Mouse (Mus musculus) testis, postnatal 14 days (tissue): Measurements from ENCODE around the gene F13a1.

Source experiments
- DNase-seq: peaks from one replicate; pipeline ENCODE4 v3.0.0; 2021; ENCODE audit warnings: low spot score

Gene F13a1

DNA sequence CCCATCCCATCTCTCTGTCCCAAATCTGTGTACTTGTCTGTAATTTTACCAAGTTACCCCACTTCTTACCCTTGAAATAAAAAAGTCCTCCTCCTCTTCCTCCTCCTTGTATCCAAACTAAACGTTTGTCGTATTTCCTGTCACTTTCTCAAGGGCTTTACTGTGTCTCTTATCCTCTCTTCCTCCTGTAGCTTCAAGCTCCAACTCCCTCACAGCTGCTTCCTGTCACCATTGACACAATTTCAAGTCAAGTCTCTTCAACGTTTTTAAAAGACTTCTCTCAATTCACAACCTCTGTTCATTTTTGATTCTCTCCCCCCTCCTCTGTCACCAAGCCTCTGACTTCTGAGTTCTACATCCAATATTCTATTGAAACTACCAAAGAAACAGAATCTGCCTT is at the start of gene F13a1:
F13a1 (minus strand) TSS at position 119 of the 400 bp plus-strand sequence.
- DNase-seq: no peak

- DNase-seq: no peak
Observed at GRCm38 (mm10) chr13:37091620-37092019, 41.6 kb upstream of the F13a1 start.

DNA sequence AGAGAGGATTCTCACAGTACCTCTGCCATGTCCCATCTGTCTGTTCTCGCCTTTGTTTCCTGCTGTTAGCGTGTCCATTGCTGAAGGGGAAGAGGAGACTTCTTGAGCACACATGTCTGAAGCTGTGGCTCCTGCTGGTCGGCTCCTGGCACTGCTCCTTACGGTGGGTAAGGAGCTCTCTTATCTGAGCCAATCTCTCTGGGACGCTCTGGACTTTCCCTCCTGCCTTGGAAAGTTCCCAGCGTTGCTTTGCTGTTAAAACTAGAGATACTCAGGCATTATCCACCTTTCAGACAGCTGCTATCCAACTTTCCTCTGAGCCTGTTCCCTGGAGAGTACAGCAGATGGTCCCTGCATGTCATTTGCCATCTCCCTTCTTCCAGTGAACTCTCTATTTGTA is 39.1 kb upstream of the F13a1 start:
- DNase-seq: no peak

DNA sequence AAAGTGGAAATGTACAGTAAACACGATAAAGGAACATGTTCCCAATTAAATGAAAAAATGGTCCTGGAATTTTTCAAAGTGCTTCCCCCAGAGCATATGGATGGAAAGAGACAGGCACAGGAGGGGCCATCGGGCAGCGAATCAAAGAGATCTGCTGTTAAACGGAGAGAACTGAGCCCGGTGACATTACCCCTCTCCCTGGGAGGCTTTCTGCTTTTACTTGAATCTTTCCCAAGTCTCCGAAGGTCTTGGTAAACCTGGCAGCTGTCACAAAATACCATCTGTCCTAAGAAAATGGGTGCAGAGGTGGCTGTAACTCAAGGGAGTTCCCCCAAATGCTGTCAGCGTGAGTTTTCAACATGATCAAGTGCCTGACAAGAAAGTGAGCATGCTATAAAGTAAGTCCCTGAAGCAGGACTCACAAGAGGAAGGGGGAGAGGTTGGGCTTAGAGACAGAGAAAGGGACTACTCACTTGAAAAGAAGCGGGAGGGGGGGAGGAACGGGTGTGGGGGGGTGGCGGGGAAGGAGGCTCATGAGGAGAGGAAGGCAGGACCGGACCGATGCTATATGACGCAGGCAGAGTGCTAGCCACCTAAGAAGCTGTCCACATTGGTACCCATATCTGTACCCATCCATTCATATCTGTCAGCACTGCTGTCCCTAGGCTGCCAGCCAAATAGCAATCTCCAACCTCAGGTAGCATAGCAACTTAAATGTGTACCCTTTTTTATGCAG is 31.6 kb upstream of the F13a1 start:
- DNase-seq: no peak

DNA sequence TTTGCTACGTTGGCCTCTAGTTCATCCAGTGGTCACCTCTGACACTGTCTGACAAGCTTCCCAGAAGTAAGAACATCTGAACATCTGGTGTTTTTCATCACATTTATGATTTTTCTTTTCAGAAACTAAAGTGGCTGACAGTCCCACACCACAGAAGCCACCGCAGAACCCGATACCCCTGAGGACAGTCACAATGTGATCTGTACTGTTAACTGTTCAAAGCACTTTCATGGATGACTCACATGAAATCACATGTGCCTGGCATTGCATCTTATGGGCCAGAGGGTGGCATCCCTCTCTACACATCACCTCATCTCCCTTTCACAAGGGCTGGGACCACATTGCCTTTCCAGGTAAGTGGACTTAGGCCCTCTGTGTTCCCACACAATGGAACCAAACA is 21.3 kb upstream of the F13a1 start:
- DNase-seq: no peak

GRCm38 (mm10) chr13:37070824-37071223 is 20.8 kb upstream of the F13a1 start:
- no peak for DNase-seq

DNA sequence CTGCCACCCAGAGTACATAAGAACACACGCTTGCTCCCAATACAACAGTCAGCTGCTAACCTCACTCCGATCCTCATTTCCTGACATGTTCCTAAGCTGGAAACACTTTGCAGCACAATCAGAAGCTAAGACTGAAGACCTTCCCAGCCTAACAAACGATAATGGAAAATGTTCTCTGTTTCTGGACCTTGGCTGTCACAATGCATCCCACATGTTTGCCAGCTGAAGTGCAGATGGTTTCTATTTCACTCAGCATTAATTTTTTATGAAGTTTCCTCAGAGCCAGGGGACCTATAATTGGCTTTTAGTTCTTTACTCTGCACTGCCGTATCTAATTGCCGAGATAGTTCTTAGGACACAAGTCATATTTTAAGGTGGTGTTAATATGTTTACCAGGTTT is 10.8 kb upstream of the F13a1 start:
- no peak for DNase-seq

DNA sequence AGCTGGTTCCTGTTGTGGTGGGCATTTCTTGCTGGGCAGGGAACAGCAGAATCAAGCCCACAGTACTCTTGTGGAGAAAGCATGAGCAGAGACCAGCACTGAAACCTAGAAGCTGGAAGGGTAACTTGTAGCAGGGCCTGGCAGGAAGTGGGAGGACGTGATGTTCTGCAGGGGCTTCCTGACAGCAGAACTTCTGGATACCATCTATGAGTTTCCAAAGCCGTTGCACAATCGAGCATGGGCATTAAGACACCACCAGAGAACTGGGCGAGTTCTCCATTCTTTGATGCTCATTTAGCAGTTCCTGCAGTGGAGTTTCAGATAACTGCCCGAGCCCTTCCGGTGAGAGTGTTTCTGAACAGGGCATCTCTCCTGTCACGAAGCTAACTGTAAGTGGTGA is 6.6 kb upstream of the F13a1 start:
- DNase-seq: no peak

GRCm38 (mm10) chr13:37049631-37050030 is 413 bp downstream of the F13a1 start:
- DNase-seq: no peak

DNA sequence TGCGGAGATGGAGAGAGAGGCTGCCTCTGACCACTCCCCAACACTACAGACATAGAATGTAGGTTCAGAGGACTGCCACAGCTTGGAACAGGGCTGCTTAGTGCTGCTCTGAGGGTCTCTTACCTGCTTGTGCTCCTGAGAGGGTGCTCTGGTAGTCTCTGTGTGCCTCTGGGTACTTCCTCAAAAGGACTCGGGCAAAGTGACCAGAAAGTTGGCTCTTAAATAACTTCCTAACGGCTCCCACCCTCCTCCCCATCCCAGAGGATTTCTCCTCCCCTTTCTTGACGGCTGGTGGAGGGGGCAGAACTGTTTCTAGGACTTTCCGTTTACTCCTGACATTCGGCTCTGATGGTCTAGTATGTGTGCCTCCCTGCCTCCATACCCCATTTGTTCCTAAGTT is 1.0 kb downstream of the F13a1 start:
- no peak for DNase-seq

DNA sequence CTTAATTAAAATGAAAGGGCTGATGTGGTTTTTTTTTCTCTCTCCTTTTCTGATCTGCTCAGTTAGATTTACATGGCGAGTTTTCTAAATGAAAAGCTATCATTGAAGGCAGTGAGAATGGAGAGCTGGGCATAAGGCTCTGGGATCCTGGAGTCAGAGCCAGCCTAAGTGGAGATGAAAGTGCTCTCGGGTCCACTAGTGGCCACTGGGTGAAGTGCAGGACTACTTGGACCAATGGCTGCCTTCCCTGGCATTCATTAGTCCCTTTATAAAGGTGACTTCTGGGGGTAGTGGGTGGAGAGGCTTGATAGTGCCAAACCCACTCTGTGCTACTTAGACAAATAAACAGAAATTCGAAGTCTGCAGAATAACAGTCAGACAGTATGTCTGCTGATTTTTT is 5.0 kb downstream of the F13a1 start:
- no peak for DNase-seq

DNA sequence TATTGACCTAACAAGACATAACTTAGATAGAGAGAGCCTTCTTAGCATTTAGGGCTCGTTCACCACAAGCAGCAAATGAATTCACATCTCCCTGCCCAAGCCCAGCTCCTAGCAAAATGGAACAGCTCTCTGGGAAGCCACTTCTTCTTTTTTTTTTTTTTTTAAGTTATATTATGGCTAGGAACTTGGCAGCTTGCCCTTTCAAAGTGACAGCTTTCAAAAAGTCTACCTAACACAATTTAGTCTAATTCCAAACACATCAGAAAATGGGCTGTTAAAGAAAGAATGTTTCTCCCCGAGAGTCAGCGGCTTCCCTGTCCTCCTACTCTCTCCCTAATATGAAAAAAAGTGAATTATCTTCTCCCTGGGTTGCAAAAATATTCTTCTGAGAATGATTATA is 15.3 kb downstream of the F13a1 start:
- DNase-seq: no peak

DNA sequence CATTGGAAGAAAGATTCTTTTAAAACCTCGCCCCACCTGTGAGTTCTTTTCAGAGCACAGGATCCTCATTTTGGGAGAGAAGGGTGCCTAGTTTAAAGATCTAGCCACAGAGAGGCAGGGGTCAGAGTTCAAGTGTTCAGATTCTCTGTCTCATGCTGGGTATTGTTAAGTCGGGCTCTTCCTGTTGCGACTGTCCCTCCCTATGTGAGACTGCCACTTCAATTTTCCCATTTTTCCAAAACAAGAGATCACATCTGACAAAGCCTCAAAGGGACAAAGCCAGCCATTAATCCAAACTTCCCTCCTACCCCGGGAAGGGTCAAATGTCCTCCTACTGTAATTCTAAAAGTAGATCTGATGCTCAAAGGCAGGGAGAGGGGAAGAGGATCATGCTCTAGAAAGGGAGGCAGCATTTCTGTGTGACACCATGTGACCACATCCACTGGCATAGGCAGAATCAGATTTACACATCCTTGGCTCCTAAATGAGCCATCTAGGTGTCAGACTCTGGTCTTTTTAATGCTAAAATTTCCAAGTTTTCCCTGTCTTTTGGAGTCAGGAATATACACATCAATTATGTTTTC is 24.0 kb downstream of the F13a1 start:
- no peak for DNase-seq

DNA sequence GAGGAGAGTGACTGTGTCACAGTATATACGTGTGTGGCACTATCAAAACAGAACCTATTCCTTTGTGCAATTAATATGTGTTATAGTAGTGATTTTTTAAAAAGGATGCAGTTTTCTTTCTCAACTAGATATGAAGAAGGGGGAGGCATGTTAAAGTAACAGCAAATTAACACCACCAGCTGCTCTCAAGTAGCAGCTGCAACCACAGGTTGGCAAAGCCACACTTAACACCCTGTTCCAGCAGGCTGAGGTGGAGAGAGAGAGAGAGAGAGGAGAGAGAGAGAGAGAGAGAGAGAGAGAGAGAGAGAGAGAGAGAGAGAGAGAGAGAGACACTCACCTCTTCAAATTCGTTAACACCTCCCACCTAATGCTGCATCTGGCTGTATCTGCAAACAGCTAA is 28.5 kb downstream of the F13a1 start:
- DNase-seq: no peak

GRCm38 (mm10) chr13:37010771-37011170 is 39.3 kb downstream of the F13a1 start:
- DNase-seq: no peak

- no peak for DNase-seq
Observed at GRCm38 (mm10) chr13:37006224-37006623, 43.8 kb downstream of the F13a1 start.

GRCm38 (mm10) chr13:36999210-36999705 is 50.8 kb downstream of the F13a1 start:
- DNase-seq: no peak

DNA sequence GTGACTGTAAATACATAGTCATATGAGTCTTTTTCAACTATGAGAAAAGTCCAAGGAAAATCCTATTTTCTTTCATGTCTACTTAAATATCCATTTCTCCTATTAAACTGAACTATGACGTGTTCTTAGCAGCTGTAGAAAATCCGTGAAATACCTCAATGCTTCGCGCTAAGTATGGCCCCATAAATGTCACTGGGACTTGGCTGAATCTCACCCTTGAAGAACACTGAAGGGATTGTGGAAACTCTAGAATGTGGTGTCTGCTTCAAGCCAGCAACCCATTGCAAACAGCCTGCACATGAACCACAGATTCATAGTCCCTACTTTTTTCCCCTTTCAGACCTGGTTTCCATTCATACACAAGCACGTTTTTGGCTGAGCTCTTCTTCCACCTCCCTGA is 56.5 kb downstream of the F13a1 start:
- no peak for DNase-seq

GRCm38 (mm10) chr13:36988392-36988791 is 61.7 kb downstream of the F13a1 start:
- DNase-seq: no peak

GRCm38 (mm10) chr13:36973016-36973415 is 77.0 kb downstream of the F13a1 start:
- DNase-seq: no peak

- no peak for DNase-seq
Observed at GRCm38 (mm10) chr13:36972226-36972625, 77.8 kb downstream of the F13a1 start.

DNA sequence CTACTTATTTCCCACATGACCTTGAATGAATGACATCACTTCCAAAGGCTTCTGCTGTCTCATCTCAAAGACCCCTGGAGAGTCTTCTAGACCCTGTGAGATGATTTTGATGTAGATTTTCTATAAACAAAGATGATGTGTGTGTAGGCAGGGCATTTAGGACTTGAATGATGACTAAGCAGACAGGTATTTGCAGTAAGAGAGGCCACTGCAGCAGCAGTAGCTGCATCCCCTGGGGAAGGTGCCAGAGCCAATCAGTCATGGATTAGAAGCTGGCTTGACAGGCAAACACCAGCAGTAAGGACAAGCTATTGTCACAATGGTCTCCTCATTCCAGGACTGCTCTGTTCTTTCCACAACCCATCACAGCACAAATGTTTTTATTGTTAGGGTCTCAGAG is 87.1 kb downstream of the F13a1 start:
- no peak for DNase-seq

DNA sequence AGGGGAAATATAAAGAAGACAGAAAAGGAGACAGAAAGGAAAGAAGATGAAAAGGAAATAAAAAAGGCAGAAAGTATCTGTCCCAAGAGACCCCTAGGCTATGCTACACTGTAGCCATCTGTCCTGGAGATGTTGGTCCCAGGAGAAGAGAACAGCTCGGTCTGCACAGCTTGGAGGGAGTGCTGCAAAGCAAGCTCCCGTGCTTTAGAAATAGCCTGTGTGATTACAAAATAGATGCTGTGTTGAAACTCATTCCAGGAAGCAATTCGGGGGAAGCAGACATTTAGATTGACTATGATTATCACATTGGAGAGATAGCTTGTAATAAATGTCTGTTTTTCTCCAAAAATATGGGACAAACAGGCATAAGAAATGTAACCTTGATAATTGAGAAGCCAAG is 91.0 kb downstream of the F13a1 start:
- DNase-seq: no peak

GRCm38 (mm10) chr13:36954937-36955336 is 95.1 kb downstream of the F13a1 start:
- no peak for DNase-seq
